Mouse (Mus musculus) spleen, embryonic (tissue): ENCODE measurements at regions not wholly inside any gene's neighbourhood (a gene's known extent, or its start where the extent isn't known, plus 50 kb on each side); places are given as distances from the start of the nearest gene placed in this dataset.

Experiments
- CTCF ChIA-PET: fragments of 350-600 bp; sonication (Branson Sonifier 250); formaldehyde crosslinking; loops from one replicate; lab custom pipeline; 2022; lab: Charles Lee

- CTCF ChIA-PET: no interaction called here
These were observed 126.8 kb downstream of the Polr2m start for GRCm38 (mm10) chr9:71358961-71359360.

- CTCF ChIA-PET: no interaction called here
These were observed 130.0 kb downstream of the Polr2m start for GRCm38 (mm10) chr9:71355721-71356120.
